Mouse (Mus musculus): ENCODE measurements around the gene Pcf11. TPM values are rescaled to one million over a fixed set of nuclear protein-coding genes. Genes with fewer than 3 reads are reported as not detected.

Pcf11 gene
- polyA plus RNA-seq, 1 experiment from 2014 or later = 19.1 TPM

GRCm38 (mm10) chr7:92604961-92605360 is 64.8 kb downstream of the Pcf11 start:
- Histone ChIP-seq H3K4me3 (ENCODE audit: low read depth, low read length) (no peak overlapping the region), H3K27ac (ENCODE audit: low read depth, low read length) (no peak overlapping the region), H3K27me3 (ENCODE audit: control insufficient read depth, insufficient read depth, low read length) (no peaks in the 10 kb centered on the region), H3K4me2 (no peak overlapping the region), H3K9me3 (ENCODE audit: control insufficient read depth, low read length) (no peaks in the 10 kb centered on the region), H3K36me3 (ENCODE audit: control insufficient read depth, insufficient read depth, low read length) (0 out of 2 replicates have a peak, but pooled peaks cover 2% of the 10 kb centered on the region), H3K9ac (ENCODE audit: low read length) (no peak overlapping the region), H3K4me1 (ENCODE audit: control insufficient read depth, insufficient read depth, low read length) (no peaks in the 10 kb centered on the region)
- DNase-seq (ENCODE audit: low spot score, missing footprints) = no peak
- 96% methylated on average over 7 of the region's 7 CpGs for WGBS
- no peak for ATAC-seq (ENCODE audit: low FRiP score)

Other genes starting within 250 kb of the Pcf11 start
- 87.1 and 93.5 TPM in 2 replicates for gene Ccdc90b, start 108.8 kb downstream of the Pcf11 start, polyA plus RNA-seq (2014; fragmentation: Nextera tagmentation; extraction: Ambion mirVana)
- 6.4 and 8.1 TPM in 2 replicates for gene Ankrd42, start 32.8 kb downstream of the Pcf11 start, polyA plus RNA-seq (2014; fragmentation: Nextera tagmentation; extraction: Ambion mirVana)
- gene Rab30, start 71.7 kb upstream of the Pcf11 start, polyA plus RNA-seq (2014; fragmentation: Nextera tagmentation; extraction: Ambion mirVana) = 19.4 and 20.0 TPM in 2 replicates
- 24.8 and 28.4 TPM in 2 replicates for gene Ddias, start 204.3 kb upstream of the Pcf11 start, polyA plus RNA-seq (2014; fragmentation: Nextera tagmentation; extraction: Ambion mirVana)
- gene Prcp, start 204.5 kb upstream of the Pcf11 start, polyA plus RNA-seq (2014; fragmentation: Nextera tagmentation; extraction: Ambion mirVana) = 19.4 and 19.6 TPM in 2 replicates

Data from midbrain, embryonic 11.5 days (tissue).